24 mouse cellular contexts compared by ENCODE assay signal in the genomic region with DNA sequence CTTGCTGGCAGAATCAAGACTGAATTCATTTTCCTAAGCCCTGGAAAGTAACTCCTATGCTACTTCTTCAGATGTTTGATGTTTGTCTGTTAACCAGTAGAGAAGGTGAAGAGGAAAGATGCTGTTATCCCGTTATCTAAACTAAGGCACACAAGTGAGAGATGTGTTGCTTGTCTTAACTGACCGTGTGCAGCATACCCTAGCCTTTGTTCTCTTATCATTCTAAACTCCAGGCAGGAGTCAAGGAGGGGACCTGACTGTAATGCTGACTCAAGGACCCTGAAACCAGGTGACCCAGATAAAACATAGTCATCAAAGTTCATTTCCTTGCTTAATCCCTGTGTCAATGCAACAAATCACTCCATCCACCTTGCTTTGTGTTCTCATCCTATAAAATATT.
DNase-seq lines count a peak whose midpoint lies in the region; ATAC-seq and TF ChIP-seq lines count a peak whose summit lies in the region.
"Had no signal": no experiment of that assay in that cellular context is flagged by ENCODE, and none has a peak within 500 bp of the region (broad histone marks: within the 10 kb centered on the region; RNA-seq: fewer than 3 reads in every experiment).

No protein-coding gene starts in this region.

- 40% methylated on average over 2 of the region's 2 CpGs for WGBS in liver, embryonic 12.5 days (ENCODE audit: insufficient replicate concordance)
- WGBS in liver, postnatal 0 days (ENCODE audit: insufficient replicate concordance), result 40% methylated on average over 2 of the region's 2 CpGs
- 10% methylated on average over 2 of the region's 2 CpGs for whole genome bisulfite sequencing in liver, embryonic 16.5 days (ENCODE audit: insufficient replicate concordance)

- intact Hi-C loops in gastrocnemius, adult 2 months (cut with DNase I), result no loop called here

- no peak for TF ChIP-seq CTCF in gastrocnemius, adult 2 months (IDR thresholded peaks at IDR 0.05)
- no peak for TF ChIP-seq CTCF in liver, postnatal 0 days (IDR thresholded peaks at IDR 0.05; ENCODE audit: low read depth)

- no peaks in the 10 kb centered on the region for H3K27me3 ChIP-seq in liver, embryonic 12.5 days (replicated peaks)
- H3K27me3 ChIP-seq in liver, postnatal 0 days (ENCODE audit: insufficient read depth, low read length), result no peaks in the 10 kb centered on the region
- H3K27me3 ChIP-seq in liver, embryonic 16.5 days (ENCODE audit: control insufficient read depth, insufficient read depth, low read depth, low read length), result no peaks in the 10 kb centered on the region
- H3K27me3 ChIP-seq: CH12.LX; embryonic facial prominence, embryonic 12.5 days; forebrain, embryonic 13.5 days; forebrain, embryonic 15.5 days; Patski had no signal

- H3K27ac ChIP-seq in gastrocnemius, adult 2 months, result peak overlapping the region; percentile 43; the same call in 1 of the 2 replicates
- H3K27ac ChIP-seq in liver, embryonic 12.5 days, result no peak overlapping the region
- no peak overlapping the region for H3K27ac ChIP-seq in liver, postnatal 0 days (ENCODE audit: low read depth)
- no peak overlapping the region for H3K27ac ChIP-seq in liver, embryonic 16.5 days (ENCODE audit: low read length)
- H3K27ac ChIP-seq: embryonic facial prominence, embryonic 10.5 days; embryonic facial prominence, embryonic 12.5 days; forebrain, embryonic 13.5 days; forebrain, embryonic 15.5 days had no signal

- no peak for DNase-seq in gastrocnemius, adult 2 months
- DNase-seq in gastrocnemius, adult 18-20 months (ENCODE audit: low spot score), result no peak
- DNase-seq in liver, postnatal 0 days, result no peak
- no peak for DNase-seq in heart, postnatal 4 days
- DNase-seq: adrenal gland, adult 8-10 months; adrenal gland, postnatal 14 days; adrenal gland, postnatal 36 days; B cell, adult 2 months; cerebellum, adult 11-12 months; cerebellum, adult 2 months; cerebellum, adult 9-10 months; cerebellum, postnatal 10 days; cerebellum, postnatal 25 days had no signal

- no peak overlapping the region for H3K4me2 ChIP-seq in liver, embryonic 12.5 days
- H3K4me2 ChIP-seq in liver, postnatal 0 days (ENCODE audit: low read depth, low read length), result no peak overlapping the region
- H3K4me2 ChIP-seq in liver, embryonic 16.5 days (ENCODE audit: low read depth, low read length), result no peak overlapping the region
- H3K4me2 ChIP-seq: embryonic facial prominence, embryonic 12.5 days; forebrain, embryonic 13.5 days; forebrain, embryonic 15.5 days had no signal

- H3K4me1 ChIP-seq in liver, embryonic 12.5 days, result peaks cover 7% of the 10 kb centered on the region; the same call in 1 of the 2 replicates
- no peaks in the 10 kb centered on the region for H3K4me1 ChIP-seq in liver, postnatal 0 days (ENCODE audit: insufficient read depth)
- H3K4me1 ChIP-seq in liver, embryonic 16.5 days (ENCODE audit: control insufficient read depth, low read depth, low read length), result no peaks in the 10 kb centered on the region
- H3K4me1 ChIP-seq: embryonic facial prominence, embryonic 10.5 days; embryonic facial prominence, embryonic 12.5 days; forebrain, embryonic 13.5 days; forebrain, embryonic 15.5 days had no signal

- peak; percentile 72 for ATAC-seq in liver, embryonic 12.5 days
- ATAC-seq in liver, postnatal 0 days, result no peak
- peak; percentile 35; the same call in 1 of the 2 replicates for ATAC-seq in liver, embryonic 16.5 days (ENCODE audit: low read depth)
- ATAC-seq: activated CD4-positive, CD25-positive, alpha-beta regulatory T cell, adult 4 months; CD4-positive, CD25-positive, alpha-beta regulatory T cell, adult 4 months; forebrain, embryonic 13.5 days; forebrain, embryonic 15.5 days; Patski had no signal

- H3K36me3 ChIP-seq in liver, embryonic 12.5 days, result no peaks in the 10 kb centered on the region
- H3K36me3 ChIP-seq in liver, postnatal 0 days (replicated peaks; ENCODE audit: insufficient read depth, low read length), result no peaks in the 10 kb centered on the region
- H3K36me3 ChIP-seq in liver, embryonic 16.5 days (ENCODE audit: control insufficient read depth, insufficient read depth), result no peaks in the 10 kb centered on the region
- H3K36me3 ChIP-seq: embryonic facial prominence, embryonic 10.5 days; embryonic facial prominence, embryonic 12.5 days; forebrain, embryonic 15.5 days; G1E had no signal

- TF ChIP-seq EP300 in liver, postnatal 0 days (IDR thresholded peaks at IDR 0.05; ENCODE audit: low read depth), result no peak

- no peak overlapping the region for H3K9ac ChIP-seq in liver, embryonic 12.5 days
- no peak overlapping the region for H3K9ac ChIP-seq in liver, postnatal 0 days (replicated peaks)
- no peak overlapping the region for H3K9ac ChIP-seq in liver, embryonic 16.5 days (ENCODE audit: low read depth, low read length)
- H3K9ac ChIP-seq: embryonic facial prominence, embryonic 12.5 days; forebrain, embryonic 13.5 days; forebrain, embryonic 15.5 days had no signal

- H3K4me3 ChIP-seq in gastrocnemius, adult 2 months, result no peak overlapping the region
- H3K4me3 ChIP-seq in liver, embryonic 12.5 days, result no peak overlapping the region
- no peak overlapping the region for H3K4me3 ChIP-seq in liver, postnatal 0 days (ENCODE audit: low read depth, low read length)
- H3K4me3 ChIP-seq in liver, embryonic 16.5 days (ENCODE audit: low read depth, low read length), result no peak overlapping the region
- H3K4me3 ChIP-seq: embryonic facial prominence, embryonic 10.5 days; embryonic facial prominence, embryonic 12.5 days; forebrain, embryonic 13.5 days; forebrain, embryonic 15.5 days had no signal

- no peaks in the 10 kb centered on the region for H3K9me3 ChIP-seq in liver, embryonic 12.5 days (replicated peaks)
- no peaks in the 10 kb centered on the region for H3K9me3 ChIP-seq in liver, postnatal 0 days (ENCODE audit: low read length)
- no peaks in the 10 kb centered on the region for H3K9me3 ChIP-seq in liver, embryonic 16.5 days (replicated peaks; ENCODE audit: control insufficient read depth, low read length)
- H3K9me3 ChIP-seq: embryonic facial prominence, embryonic 10.5 days; embryonic facial prominence, embryonic 12.5 days; forebrain, embryonic 13.5 days; forebrain, embryonic 15.5 days; G1E had no signal
